Mouse (Mus musculus): ENCODE measurements around the gene Col9a1.

Col9a1 gene

DNA sequence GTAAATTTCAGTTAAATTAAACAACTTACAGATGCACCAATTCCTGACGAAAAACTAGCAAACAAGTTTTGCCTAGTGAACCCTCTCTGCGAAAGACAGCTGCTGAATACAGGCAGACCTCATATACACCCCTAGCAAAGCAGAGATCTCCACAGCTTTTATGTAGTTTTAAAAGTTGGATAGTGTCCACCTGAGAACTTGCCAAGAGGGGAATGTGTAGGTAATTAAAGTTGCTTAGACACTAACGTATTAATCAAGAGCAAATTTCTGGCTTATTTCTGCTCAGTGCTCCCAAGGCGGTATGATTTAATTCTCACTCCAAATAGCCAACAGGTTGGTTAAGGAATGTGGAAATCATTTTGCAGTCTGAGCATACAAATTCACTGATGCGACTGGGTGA, 80.6 kb downstream of the Col9a1 start:
- in situ Hi-C loops (cut with MboI; ENCODE audit: low pct_unique_long_range_greater_than_20kb in 1 of 2, low sequenced_read_pairs in 2 of 2, unreplicated experiment in 1 of 2), result no loop called here

DNA sequence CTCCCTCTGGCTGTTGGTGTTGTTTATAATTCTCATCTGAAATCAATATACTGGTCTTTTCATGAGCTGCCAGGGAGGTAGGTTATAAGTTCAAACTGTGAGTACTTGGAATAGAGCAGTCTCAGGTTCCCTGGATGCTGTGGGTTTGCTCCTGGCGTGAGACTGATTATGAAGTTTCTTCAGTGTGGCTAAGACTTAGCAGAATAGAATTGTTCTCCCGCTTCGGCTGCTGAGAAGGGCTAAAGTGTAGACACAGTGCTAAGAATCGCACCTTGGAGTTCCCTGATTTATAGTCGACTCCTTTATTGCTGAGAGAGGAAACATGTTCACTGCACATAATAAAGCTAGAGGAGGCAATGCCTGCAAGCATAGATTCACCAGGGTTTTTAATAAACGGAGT, 82.0 kb downstream of the Col9a1 start:
- in situ Hi-C loops (cut with MboI; ENCODE audit: low pct_unique_long_range_greater_than_20kb in 1 of 2, low sequenced_read_pairs in 2 of 2, unreplicated experiment in 1 of 2), result no loop called here

DNA sequence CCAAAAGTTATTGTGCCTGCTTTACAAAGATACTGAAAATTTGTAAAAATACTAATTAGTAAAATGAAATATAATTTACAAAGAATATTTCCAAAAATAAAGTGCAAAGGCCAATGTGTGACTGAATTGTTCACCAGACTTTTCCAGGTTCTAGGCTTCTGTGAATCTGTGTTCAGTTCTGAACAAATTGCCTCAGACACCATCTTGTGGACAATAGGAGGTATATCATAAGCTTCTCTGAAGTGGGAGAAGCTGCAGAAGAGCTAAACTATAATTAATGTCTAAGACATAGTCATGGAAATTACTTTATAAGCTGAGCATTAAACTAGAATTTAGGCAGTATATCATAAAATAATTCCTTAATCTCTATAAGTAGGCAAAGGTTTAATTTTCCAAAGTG, 83.8 kb downstream of the Col9a1 start:
- in situ Hi-C loops (cut with MboI; ENCODE audit: low pct_unique_long_range_greater_than_20kb in 1 of 2, low sequenced_read_pairs in 2 of 2, unreplicated experiment in 1 of 2), result no loop called here

DNA sequence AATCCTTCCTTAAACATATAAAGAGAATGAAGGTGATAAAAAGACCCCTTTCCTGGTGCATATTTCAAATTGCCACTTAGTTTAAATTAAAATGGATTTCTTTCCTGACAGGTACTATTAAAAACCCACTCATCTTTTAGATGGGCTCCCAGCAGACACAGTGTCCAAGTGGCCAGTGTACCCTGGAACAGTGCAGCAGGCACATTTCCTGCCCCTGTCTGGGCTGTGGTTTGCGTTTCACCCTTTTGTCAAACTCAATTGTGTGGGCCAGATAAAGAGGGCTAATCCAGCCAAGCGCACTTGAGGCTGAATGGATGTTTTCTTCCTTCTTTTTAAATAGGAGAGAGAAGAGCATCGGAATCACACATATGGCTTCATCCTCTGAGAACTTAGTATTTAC, 89.6 kb downstream of the Col9a1 start:
- in situ Hi-C loops (cut with MboI; ENCODE audit: low pct_unique_long_range_greater_than_20kb in 1 of 2, low sequenced_read_pairs in 2 of 2, unreplicated experiment in 1 of 2), result no loop called here

DNA sequence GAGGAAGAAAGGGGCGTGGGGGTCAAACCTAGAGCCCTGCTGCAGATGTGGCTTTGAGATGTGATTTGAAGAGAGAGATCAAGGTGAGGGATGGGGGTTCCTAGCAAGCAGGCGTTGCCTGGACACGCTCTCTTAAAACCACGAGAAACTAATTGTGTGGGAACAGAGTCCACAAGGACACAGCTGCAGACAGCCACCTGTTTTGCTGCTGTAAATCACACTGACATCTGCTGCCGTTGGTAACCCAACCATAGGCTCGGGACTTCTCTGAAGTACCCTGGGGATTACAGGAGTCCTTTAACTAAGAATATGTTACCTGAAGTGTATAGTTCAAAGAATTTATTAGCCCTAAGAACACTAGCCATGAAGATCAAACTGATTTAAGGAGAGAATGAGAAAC, 109.0 kb downstream of the Col9a1 start:
- in situ Hi-C loops (cut with MboI; ENCODE audit: low pct_unique_long_range_greater_than_20kb in 1 of 2, low sequenced_read_pairs in 2 of 2, unreplicated experiment in 1 of 2), result no loop called here

DNA sequence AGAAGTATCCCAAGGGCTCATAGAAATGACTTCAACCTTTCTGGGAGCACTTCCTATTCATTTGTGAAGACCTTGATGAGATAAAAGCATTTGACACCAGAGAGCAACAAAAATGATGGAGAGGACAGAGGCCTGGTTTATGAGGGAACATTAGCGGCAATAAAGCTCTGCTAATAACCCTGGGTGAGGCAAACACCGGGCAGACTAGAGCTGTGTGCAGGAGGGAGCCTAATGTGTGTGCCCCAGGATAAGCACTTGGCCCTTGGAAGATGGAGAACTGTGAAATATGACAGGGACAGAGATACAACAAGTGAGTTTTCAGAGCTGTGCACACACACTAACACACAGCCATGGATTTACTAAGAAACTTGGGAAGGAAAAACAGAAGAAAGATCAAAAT, 115.1 kb downstream of the Col9a1 start:
- in situ Hi-C loops (cut with MboI; ENCODE audit: low pct_unique_long_range_greater_than_20kb in 1 of 2, low sequenced_read_pairs in 2 of 2, unreplicated experiment in 1 of 2), result no loop called here

DNA sequence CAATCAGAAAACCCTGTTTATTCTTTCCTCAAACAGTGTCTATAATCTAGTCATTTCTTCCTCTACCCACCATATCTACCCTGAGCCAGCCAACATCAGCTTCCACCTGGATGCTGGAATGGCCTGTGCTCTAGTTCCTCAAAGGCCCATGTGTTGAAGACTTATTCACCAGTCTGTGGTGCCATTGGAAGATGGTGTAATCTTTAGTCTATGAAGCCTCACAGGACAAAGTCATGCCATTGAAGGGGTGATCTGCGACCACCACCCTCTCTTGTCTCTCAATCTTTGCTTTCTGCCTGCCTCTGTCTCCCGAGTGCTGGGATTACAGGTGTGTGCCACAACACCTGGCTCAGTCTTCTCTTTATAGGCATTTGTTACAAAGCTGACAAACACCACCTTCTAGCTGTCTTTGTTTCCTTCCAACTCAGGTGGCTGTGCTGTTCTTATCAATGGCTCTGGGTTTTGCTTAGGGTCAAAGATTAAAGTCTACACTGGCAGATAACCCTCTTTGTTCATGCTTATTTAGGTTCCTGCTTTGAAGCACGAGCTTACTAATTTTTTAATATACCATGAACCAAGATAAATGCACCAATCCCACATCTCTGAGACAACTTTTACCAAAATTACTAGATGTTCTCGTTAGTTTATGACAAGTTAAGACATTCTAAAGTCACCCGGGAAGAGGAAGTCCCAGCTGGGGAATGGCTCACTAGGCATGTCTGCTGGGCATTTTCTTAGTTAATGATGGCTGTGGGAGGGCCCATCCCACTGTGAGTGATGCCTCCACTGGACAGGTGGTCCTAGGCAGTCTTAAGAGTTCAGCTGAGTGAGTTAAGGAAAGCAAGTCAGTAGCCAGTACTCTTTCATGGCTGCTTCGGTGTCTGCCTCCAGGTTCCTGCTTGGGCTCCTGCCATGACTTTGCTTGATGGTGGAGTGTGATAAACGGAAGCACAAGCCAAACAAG, 117.9 kb downstream of the Col9a1 start:
- in situ Hi-C loops (cut with MboI; ENCODE audit: low pct_unique_long_range_greater_than_20kb in 1 of 2, low sequenced_read_pairs in 2 of 2, unreplicated experiment in 1 of 2), result no loop called here

DNA sequence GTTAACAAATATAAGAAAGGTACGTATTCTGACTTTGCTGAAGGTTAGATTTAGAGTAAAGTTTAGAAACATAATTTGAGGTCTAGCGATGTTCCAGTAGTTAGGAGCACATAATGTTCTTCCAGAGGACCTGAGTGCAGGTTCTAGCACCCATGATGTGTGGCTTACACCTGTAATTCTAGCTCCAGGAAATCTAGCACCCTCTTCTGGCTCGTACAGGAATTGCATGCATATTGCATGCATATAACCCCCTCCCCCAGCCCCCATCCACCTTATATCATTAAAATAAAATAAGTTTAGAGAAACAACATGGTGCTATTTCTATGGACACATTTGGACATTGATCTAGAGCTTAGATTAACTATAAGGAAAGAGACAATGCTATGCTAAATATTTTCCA, 123.3 kb downstream of the Col9a1 start:
- in situ Hi-C loops (cut with MboI; ENCODE audit: low pct_unique_long_range_greater_than_20kb in 1 of 2, low sequenced_read_pairs in 2 of 2, unreplicated experiment in 1 of 2), result no loop called here

Measured in mouse embryonic stem cell (cell line).